Mouse (Mus musculus) lung, embryonic 16.5 days (tissue): ENCODE measurements around the gene Slc6a11. TPM values are rescaled to one million over a fixed set of nuclear protein-coding genes. Genes with fewer than 3 reads are reported as not detected.

Source experiments
- polyA plus RNA-seq: library from polyadenylated mRNA; unstranded; fragments of >200 nt; fragmentation: Nextera tagmentation; extraction: Ambion mirVana; gene quantifications from 2 replicates; pipeline ENCODE4 v1.2.1, GENCODE M21; 2015

Gene Slc6a11
- polyA plus RNA-seq, 1 experiment from 2014 or later, result 0.08 TPM

Other genes starting within 250 kb of the Slc6a11 start
- gene Atp2b2, start 88.6 kb upstream of the Slc6a11 start, polyA plus RNA-seq, result 0.15 and 0.29 TPM in 2 replicates
- 0.28 and 0.52 TPM in 2 replicates for gene Slc6a1, start 151.4 kb downstream of the Slc6a11 start, polyA plus RNA-seq